Mouse (Mus musculus): ENCODE measurements at regions not wholly inside any gene's neighbourhood (a gene's known extent, or its start where the extent isn't known, plus 50 kb on each side); places are given as distances from the start of the nearest gene placed in this dataset.

- Histone ChIP-seq H3K9me3 (ENCODE audit: control insufficient read depth, insufficient read depth, low read depth, low read length) (no peaks in the 10 kb centered on the region), H3K27ac (ENCODE audit: insufficient read depth, low read depth, low read length, poor library complexity, severe bottlenecking) (no peak overlapping the region), H3K9ac (ENCODE audit: insufficient read depth, low read depth, low read length, poor library complexity, severe bottlenecking) (no peak overlapping the region), H3K4me3 (ENCODE audit: insufficient read depth in 1 of 2, low read depth in 1 of 2, low read length in 2 of 2, poor library complexity in 1 of 2, severe bottlenecking in 1 of 2) (no peak overlapping the region), H3K36me3 (ENCODE audit: control insufficient read depth, insufficient read depth, low read length, poor library complexity, severe bottlenecking) (no peaks in the 10 kb centered on the region), H3K4me1 (ENCODE audit: control insufficient read depth in 2 of 2, insufficient read depth in 2 of 2, low read length in 2 of 2, poor library complexity in 1 of 2) (no peaks in the 10 kb centered on the region)
- in situ Hi-C loops (cut with MboI; ENCODE audit: low sequenced_read_pairs in 2 of 2, unreplicated experiment in 2 of 2): no loop called here
- DNase-seq (ENCODE audit: low read depth, low spot score): no peak
- no peak for TF ChIP-seq HCFC1 (IDR thresholded peaks at IDR 0.05; ENCODE audit: borderline replicate concordance, insufficient read depth, low read length)
- TF ChIP-seq ZNF384 (IDR thresholded peaks at IDR 0.05; ENCODE audit: low read depth, low read length): no peak
- no peak for TF ChIP-seq MAFK (IDR thresholded peaks at IDR 0.05; ENCODE audit: insufficient read depth, low read depth, low read length)
- no peak for TF ChIP-seq ZC3H11A (IDR thresholded peaks at IDR 0.05; ENCODE audit: borderline replicate concordance, low read depth, low read length)
- TF ChIP-seq CHD2 (IDR thresholded peaks at IDR 0.05; ENCODE audit: low read depth, low read length): no peak
Measured at GRCm38 (mm10) chr3:147164931-147165330, 312.8 kb downstream of the Ttll7 start.

GRCm38 (mm10) chr3:147166555-147166954 is 314.4 kb downstream of the Ttll7 start:
- in situ Hi-C loops (cut with MboI; ENCODE audit: low sequenced_read_pairs in 2 of 2, unreplicated experiment in 2 of 2): no loop called here
- TF ChIP-seq HCFC1 (IDR thresholded peaks at IDR 0.05; ENCODE audit: borderline replicate concordance, insufficient read depth, low read length): no peak
- TF ChIP-seq ZC3H11A (IDR thresholded peaks at IDR 0.05; ENCODE audit: borderline replicate concordance, low read depth, low read length): no peak
- TF ChIP-seq MAFK (IDR thresholded peaks at IDR 0.05; ENCODE audit: insufficient read depth, low read depth, low read length): no peak
- H3K9me3 ChIP-seq (ENCODE audit: control insufficient read depth, insufficient read depth, low read depth, low read length): no peaks in the 10 kb centered on the region
- no peaks in the 10 kb centered on the region for H3K36me3 ChIP-seq (ENCODE audit: control insufficient read depth, insufficient read depth, low read length, poor library complexity, severe bottlenecking)
- no peak overlapping the region for H3K4me3 ChIP-seq (ENCODE audit: insufficient read depth in 1 of 2, low read depth in 1 of 2, low read length in 2 of 2, poor library complexity in 1 of 2, severe bottlenecking in 1 of 2)
- DNase-seq (ENCODE audit: low read depth, low spot score): no peak
- no peaks in the 10 kb centered on the region for H3K4me1 ChIP-seq (ENCODE audit: control insufficient read depth in 2 of 2, insufficient read depth in 2 of 2, low read length in 2 of 2, poor library complexity in 1 of 2)
- no peak overlapping the region for H3K9ac ChIP-seq (ENCODE audit: insufficient read depth, low read depth, low read length, poor library complexity, severe bottlenecking)
- H3K27ac ChIP-seq (ENCODE audit: insufficient read depth, low read depth, low read length, poor library complexity, severe bottlenecking): no peak overlapping the region

GRCm38 (mm10) chr3:147169215-147169614 is 317.0 kb downstream of the Ttll7 start:
- H3K27ac ChIP-seq (ENCODE audit: insufficient read depth, low read depth, low read length, poor library complexity, severe bottlenecking): no peak overlapping the region
- no peaks in the 10 kb centered on the region for H3K9me3 ChIP-seq (ENCODE audit: control insufficient read depth, insufficient read depth, low read depth, low read length)
- H3K4me1 ChIP-seq (ENCODE audit: control insufficient read depth in 2 of 2, insufficient read depth in 2 of 2, low read length in 2 of 2, poor library complexity in 1 of 2): no peaks in the 10 kb centered on the region
- no peak for DNase-seq (ENCODE audit: low read depth, low spot score)
- TF ChIP-seq CHD2 (IDR thresholded peaks at IDR 0.05; ENCODE audit: low read depth, low read length) (no peak), HCFC1 (IDR thresholded peaks at IDR 0.05; ENCODE audit: borderline replicate concordance, insufficient read depth, low read length) (no peak), ZC3H11A (IDR thresholded peaks at IDR 0.05; ENCODE audit: borderline replicate concordance, low read depth, low read length) (no peak), ZNF384 (IDR thresholded peaks at IDR 0.05; ENCODE audit: low read depth, low read length) (no peak), MAFK (IDR thresholded peaks at IDR 0.05; ENCODE audit: insufficient read depth, low read depth, low read length) (no peak)
- H3K36me3 ChIP-seq (ENCODE audit: control insufficient read depth, insufficient read depth, low read length, poor library complexity, severe bottlenecking): no peaks in the 10 kb centered on the region
- no peak overlapping the region for H3K4me3 ChIP-seq (ENCODE audit: insufficient read depth in 1 of 2, low read depth in 1 of 2, low read length in 2 of 2, poor library complexity in 1 of 2, severe bottlenecking in 1 of 2)
- in situ Hi-C loops (cut with MboI; ENCODE audit: low sequenced_read_pairs in 2 of 2, unreplicated experiment in 2 of 2): no loop called here
- H3K9ac ChIP-seq (ENCODE audit: insufficient read depth, low read depth, low read length, poor library complexity, severe bottlenecking): no peak overlapping the region

- H3K4me1 ChIP-seq (ENCODE audit: control insufficient read depth in 2 of 2, insufficient read depth in 2 of 2, low read length in 2 of 2, poor library complexity in 1 of 2): no peaks in the 10 kb centered on the region
- no peak for TF ChIP-seq CHD2 (IDR thresholded peaks at IDR 0.05; ENCODE audit: low read depth, low read length)
- no peak for TF ChIP-seq ZC3H11A (IDR thresholded peaks at IDR 0.05; ENCODE audit: borderline replicate concordance, low read depth, low read length)
- TF ChIP-seq ZNF384 (IDR thresholded peaks at IDR 0.05; ENCODE audit: low read depth, low read length): no peak
- no peak for TF ChIP-seq MAFK (IDR thresholded peaks at IDR 0.05; ENCODE audit: insufficient read depth, low read depth, low read length)
- TF ChIP-seq HCFC1 (IDR thresholded peaks at IDR 0.05; ENCODE audit: borderline replicate concordance, insufficient read depth, low read length): no peak
- H3K27ac ChIP-seq (ENCODE audit: insufficient read depth, low read depth, low read length, poor library complexity, severe bottlenecking): no peak overlapping the region
- in situ Hi-C loops (cut with MboI; ENCODE audit: low sequenced_read_pairs in 2 of 2, unreplicated experiment in 2 of 2): no loop called here
- H3K9me3 ChIP-seq (ENCODE audit: control insufficient read depth, insufficient read depth, low read depth, low read length): no peaks in the 10 kb centered on the region
- no peak for DNase-seq (ENCODE audit: low read depth, low spot score)
- no peaks in the 10 kb centered on the region for H3K36me3 ChIP-seq (ENCODE audit: control insufficient read depth, insufficient read depth, low read length, poor library complexity, severe bottlenecking)
- no peak overlapping the region for H3K9ac ChIP-seq (ENCODE audit: insufficient read depth, low read depth, low read length, poor library complexity, severe bottlenecking)
- H3K4me3 ChIP-seq (ENCODE audit: insufficient read depth in 1 of 2, low read depth in 1 of 2, low read length in 2 of 2, poor library complexity in 1 of 2, severe bottlenecking in 1 of 2): no peak overlapping the region
Measured at GRCm38 (mm10) chr3:147170106-147170505, 317.9 kb downstream of the Ttll7 start.

GRCm38 (mm10) chr3:147178746-147179145 is 326.6 kb downstream of the Ttll7 start:
- DNase-seq (ENCODE audit: low read depth, low spot score): no peak
- no peaks in the 10 kb centered on the region for H3K36me3 ChIP-seq (ENCODE audit: control insufficient read depth, insufficient read depth, low read length, poor library complexity, severe bottlenecking)
- H3K9me3 ChIP-seq (ENCODE audit: control insufficient read depth, insufficient read depth, low read depth, low read length): no peaks in the 10 kb centered on the region
- no peak overlapping the region for H3K27ac ChIP-seq (ENCODE audit: insufficient read depth, low read depth, low read length, poor library complexity, severe bottlenecking)
- H3K9ac ChIP-seq (ENCODE audit: insufficient read depth, low read depth, low read length, poor library complexity, severe bottlenecking): no peak overlapping the region
- H3K4me3 ChIP-seq (ENCODE audit: insufficient read depth in 1 of 2, low read depth in 1 of 2, low read length in 2 of 2, poor library complexity in 1 of 2, severe bottlenecking in 1 of 2): no peak overlapping the region
- in situ Hi-C loops (cut with MboI; ENCODE audit: low sequenced_read_pairs in 2 of 2, unreplicated experiment in 2 of 2): loop anchor here in 1 of 2 experiments (25.0 kb wide), 1 partner anchor 834 kb away; no protein-coding TSS in a partner anchor
- peaks cover 5 to 10% of the 10 kb centered on the region in 2 experiments for H3K4me1 ChIP-seq (ENCODE audit: control insufficient read depth in 2 of 2, insufficient read depth in 2 of 2, low read length in 2 of 2, poor library complexity in 1 of 2)
- TF ChIP-seq CHD2 (IDR thresholded peaks at IDR 0.05; ENCODE audit: low read depth, low read length) (no peak), MAFK (IDR thresholded peaks at IDR 0.05; ENCODE audit: insufficient read depth, low read depth, low read length) (no peak), ZNF384 (IDR thresholded peaks at IDR 0.05; ENCODE audit: low read depth, low read length) (no peak), ZC3H11A (IDR thresholded peaks at IDR 0.05; ENCODE audit: borderline replicate concordance, low read depth, low read length) (no peak)

Measured in ES-E14 (cell line).